Mouse (Mus musculus): ENCODE measurements around the gene Syn2.

The Syn2 gene

GRCm38 (mm10) chr6:115221215-115221641 is 86.5 kb downstream of the Syn2 start:
- TF ChIP-seq GATA4 (IDR thresholded peaks at IDR 0.05; ENCODE audit: insufficient replicate concordance, low read length) = no peak

- TF ChIP-seq GATA4 (IDR thresholded peaks at IDR 0.05; ENCODE audit: insufficient replicate concordance, low read length) = no peak
These were observed 90.8 kb downstream of the Syn2 start for GRCm38 (mm10) chr6:115225519-115225918.

GRCm38 (mm10) chr6:115227043-115227442 is 92.3 kb downstream of the Syn2 start, which contains the start of gene Gm17482:
Gm17482 (plus strand) TSS chr6:115227343.
- no peak for TF ChIP-seq GATA4 (IDR thresholded peaks at IDR 0.05; ENCODE audit: insufficient replicate concordance, low read length)

GRCm38 (mm10) chr6:115227529-115227928 is 92.8 kb downstream of the Syn2 start:
- no peak for TF ChIP-seq GATA4 (IDR thresholded peaks at IDR 0.05; ENCODE audit: insufficient replicate concordance, low read length)

- TF ChIP-seq GATA4 (IDR thresholded peaks at IDR 0.05; ENCODE audit: insufficient replicate concordance, low read length) = no peak
These were observed 95.9 kb downstream of the Syn2 start for GRCm38 (mm10) chr6:115230557-115230956.

GRCm38 (mm10) chr6:115231836-115232235 is 97.1 kb downstream of the Syn2 start:
- no peak for TF ChIP-seq GATA4 (IDR thresholded peaks at IDR 0.05; ENCODE audit: insufficient replicate concordance, low read length)

- no peak for TF ChIP-seq GATA4 (IDR thresholded peaks at IDR 0.05; ENCODE audit: insufficient replicate concordance, low read length)
These were observed 97.9 kb downstream of the Syn2 start for GRCm38 (mm10) chr6:115232562-115232961.

GRCm38 (mm10) chr6:115238031-115239027 is 103.6 kb downstream of the Syn2 start:
- TF ChIP-seq GATA4 (IDR thresholded peaks at IDR 0.05; ENCODE audit: insufficient replicate concordance, low read length) = no peak

GRCm38 (mm10) chr6:115239335-115239734 is 104.6 kb downstream of the Syn2 start:
- no peak for TF ChIP-seq GATA4 (IDR thresholded peaks at IDR 0.05; ENCODE audit: insufficient replicate concordance, low read length)

GRCm38 (mm10) chr6:115241131-115241699 is 106.5 kb downstream of the Syn2 start:
- no peak for TF ChIP-seq GATA4 (IDR thresholded peaks at IDR 0.05; ENCODE audit: insufficient replicate concordance, low read length)

- no peak for TF ChIP-seq GATA4 (IDR thresholded peaks at IDR 0.05; ENCODE audit: insufficient replicate concordance, low read length)
These were observed 107.2 kb downstream of the Syn2 start for GRCm38 (mm10) chr6:115241939-115242338.

- TF ChIP-seq GATA4 (IDR thresholded peaks at IDR 0.05; ENCODE audit: insufficient replicate concordance, low read length) = no peak
These were observed 109.5 kb downstream of the Syn2 start for GRCm38 (mm10) chr6:115244222-115244621.

GRCm38 (mm10) chr6:115245500-115246058 is 110.9 kb downstream of the Syn2 start:
- TF ChIP-seq GATA4 (IDR thresholded peaks at IDR 0.05; ENCODE audit: insufficient replicate concordance, low read length) = no peak

- no peak for TF ChIP-seq GATA4 (IDR thresholded peaks at IDR 0.05; ENCODE audit: insufficient replicate concordance, low read length)
These were observed 116.9 kb downstream of the Syn2 start for GRCm38 (mm10) chr6:115251531-115251985.

GRCm38 (mm10) chr6:115252099-115252873 is 117.6 kb downstream of the Syn2 start, which contains the start of gene Timp4:
Timp4 (minus strand) TSS chr6:115252205.
- no peak for TF ChIP-seq GATA4 (IDR thresholded peaks at IDR 0.05; ENCODE audit: insufficient replicate concordance, low read length)

All from liver, adult (tissue).